Mouse (Mus musculus) telencephalon, adult 2 months (tissue): Measurements from ENCODE around the gene Frmd6.

Source experiments
- DNase-seq: peaks from one replicate; pipeline ENCODE4 v3.0.0-alpha.2; 2011; ENCODE audit warnings: low read depth, low spot score

Frmd6 gene

GRCm38 (mm10) chr12:70824729-70825650 lies at the start of gene Frmd6:
Gene Frmd6 (plus strand): TSS chr12:70825514.
- peak; percentile 80 for DNase-seq

- DNase-seq: no peak
Measured at GRCm38 (mm10) chr12:70775609-70776008, 49.7 kb upstream of the Frmd6 start.

- DNase-seq: no peak
Measured at GRCm38 (mm10) chr12:70776683-70777082, 48.6 kb upstream of the Frmd6 start.

GRCm38 (mm10) chr12:70777466-70777865 lies 47.8 kb upstream of the Frmd6 start:
- DNase-seq: no peak

GRCm38 (mm10) chr12:70777866-70778265 lies 47.4 kb upstream of the Frmd6 start:
- DNase-seq: no peak

GRCm38 (mm10) chr12:70778271-70778670 lies 47.0 kb upstream of the Frmd6 start:
- no peak for DNase-seq

GRCm38 (mm10) chr12:70778724-70779123 lies 46.6 kb upstream of the Frmd6 start:
- peak; percentile 51 for DNase-seq

GRCm38 (mm10) chr12:70783049-70783448 lies 42.3 kb upstream of the Frmd6 start:
- DNase-seq: no peak

GRCm38 (mm10) chr12:70783475-70784239 lies 41.7 kb upstream of the Frmd6 start:
- no peak for DNase-seq

- no peak for DNase-seq
Measured at GRCm38 (mm10) chr12:70784240-70784705, 41.0 kb upstream of the Frmd6 start.

GRCm38 (mm10) chr12:70789341-70789740 lies 36.0 kb upstream of the Frmd6 start:
- DNase-seq: no peak

GRCm38 (mm10) chr12:70793291-70793690 lies 32.0 kb upstream of the Frmd6 start:
- no peak for DNase-seq

- DNase-seq: no peak
Measured at GRCm38 (mm10) chr12:70794543-70795388, 30.5 kb upstream of the Frmd6 start.

- DNase-seq: no peak
Measured at GRCm38 (mm10) chr12:70795389-70795711, 30.0 kb upstream of the Frmd6 start.

GRCm38 (mm10) chr12:70798496-70798895 lies 26.8 kb upstream of the Frmd6 start:
- no peak for DNase-seq

GRCm38 (mm10) chr12:70799231-70800002 lies 25.9 kb upstream of the Frmd6 start:
- peak; percentile 60 for DNase-seq

- no peak for DNase-seq
Measured at GRCm38 (mm10) chr12:70800086-70800485, 25.2 kb upstream of the Frmd6 start.

- DNase-seq: no peak
Measured at GRCm38 (mm10) chr12:70801361-70801760, 24.0 kb upstream of the Frmd6 start.

GRCm38 (mm10) chr12:70803494-70803893 lies 21.8 kb upstream of the Frmd6 start:
- DNase-seq: no peak

GRCm38 (mm10) chr12:70804989-70805388 lies 20.3 kb upstream of the Frmd6 start:
- DNase-seq: no peak

- DNase-seq: no peak
Measured at GRCm38 (mm10) chr12:70807543-70807942, 17.8 kb upstream of the Frmd6 start.
